Mouse (Mus musculus) cerebellum, adult 9-10 months (tissue): ENCODE measurements around the gene Dynlt1a.
A peak's percentile ranks its signal among the peaks of the same experiment; 100 is the strongest.
"Not testable (repeated sequence)": the region's sequence is repeated elsewhere in the genome, so short reads cannot be mapped to it uniquely, and the experiment has no call there.

Source experiments
- DNase-seq: peaks from one replicate; pipeline ENCODE4 v3.0.0; 2022

Gene Dynlt1a

DNA sequence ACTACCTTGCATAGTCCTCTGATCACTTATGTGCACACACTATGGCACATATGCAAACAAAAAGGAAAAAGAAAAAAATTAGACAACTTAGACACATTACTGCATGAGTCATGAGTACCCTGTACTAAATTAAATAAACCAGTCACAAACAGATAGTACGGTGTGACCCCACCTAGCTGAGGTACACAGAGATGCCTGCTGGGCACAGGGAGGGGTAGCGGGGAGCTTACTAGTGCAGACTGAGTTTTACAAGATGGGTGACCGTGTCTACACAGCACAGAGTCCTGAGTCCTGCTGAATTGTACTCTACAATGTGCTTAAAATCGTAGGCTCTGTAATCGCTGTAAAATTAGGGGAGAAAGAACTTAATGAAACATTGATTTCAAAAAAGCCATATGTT lies 31.1 kb downstream of the Dynlt1a start:
- DNase-seq, result not testable (repeated sequence)

DNA sequence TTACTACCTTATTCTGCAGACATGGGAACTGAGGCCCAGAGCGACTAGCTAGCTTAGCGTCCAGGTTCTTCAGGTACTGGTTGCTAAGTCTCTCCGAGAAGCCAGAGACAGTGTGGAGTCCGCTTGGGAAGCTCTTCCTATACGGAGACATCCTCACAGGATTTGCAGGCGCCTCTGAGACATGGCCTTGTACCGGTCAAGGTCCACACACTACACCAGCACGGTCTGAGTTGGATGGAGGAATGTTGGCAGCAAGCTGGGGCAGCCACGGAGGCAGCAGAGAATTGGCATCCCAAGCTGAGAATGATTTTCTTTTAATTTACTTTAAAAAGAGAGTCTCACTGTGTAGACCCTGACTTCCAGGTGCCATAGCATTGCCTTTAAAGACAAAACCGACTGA lies 34.2 kb downstream of the Dynlt1a start:
- not testable (repeated sequence) for DNase-seq

DNA sequence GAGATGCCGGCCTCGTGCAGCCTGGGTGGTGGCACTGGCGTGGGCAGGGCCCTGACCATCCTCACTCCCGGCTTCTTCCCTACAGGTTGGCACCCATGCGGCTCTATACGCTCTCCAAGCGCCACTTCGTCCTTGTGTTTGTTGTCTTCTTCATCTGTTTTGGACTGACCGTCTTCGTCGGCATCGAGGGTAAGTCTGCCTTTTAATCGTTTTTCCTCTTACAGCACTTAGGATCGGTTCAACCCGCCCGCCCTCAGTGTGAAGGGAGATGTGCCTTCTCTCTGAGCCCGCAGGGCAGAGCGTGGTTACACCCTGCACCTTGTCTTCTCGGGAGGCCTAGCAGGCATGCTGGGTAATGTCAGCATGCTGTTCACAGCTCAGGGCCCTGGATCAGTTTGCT lies 36.8 kb downstream of the Dynlt1a start:
- not testable (repeated sequence) for DNase-seq

DNA sequence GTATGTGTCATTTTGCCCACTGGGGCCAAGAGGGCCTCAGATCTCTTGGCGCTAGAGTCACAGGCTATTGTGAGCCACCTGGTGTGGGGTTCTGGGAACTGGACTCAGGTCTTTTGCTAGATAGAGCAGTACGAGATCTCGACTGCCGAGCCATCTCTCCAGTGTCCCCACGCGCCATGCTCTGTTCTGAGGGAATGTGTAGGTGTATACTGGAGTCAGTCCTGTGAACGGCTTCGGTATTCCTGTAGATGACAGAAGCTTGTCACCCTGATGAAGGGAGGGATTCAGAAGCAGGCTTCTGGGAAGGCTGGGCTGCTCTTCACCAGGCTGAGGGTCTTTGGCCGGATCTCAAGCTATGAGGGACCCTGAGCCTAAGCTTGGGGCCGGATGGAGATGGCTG lies 37.5 kb downstream of the Dynlt1a start:
- not testable (repeated sequence) for DNase-seq

DNA sequence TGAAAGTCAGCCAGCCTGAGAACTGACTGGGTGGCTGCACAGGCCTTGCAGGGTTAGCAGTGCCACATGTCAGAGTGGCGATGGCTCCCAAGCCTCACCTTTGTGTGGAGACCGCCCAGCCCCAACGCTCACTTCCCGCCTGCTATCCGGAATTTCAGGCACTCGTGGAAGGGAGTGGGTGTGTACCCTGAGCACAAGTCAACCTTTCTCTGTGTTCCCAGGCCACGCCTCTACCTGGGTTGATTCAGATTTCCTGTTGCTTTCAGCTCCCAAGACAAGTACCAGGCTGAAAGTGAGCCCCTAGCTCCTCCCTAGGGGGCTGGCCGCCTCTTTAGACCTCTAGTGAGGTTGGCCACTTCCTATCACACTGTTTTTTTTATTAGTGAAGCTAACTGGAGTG lies 38.1 kb downstream of the Dynlt1a start:
- not testable (repeated sequence) for DNase-seq

DNA sequence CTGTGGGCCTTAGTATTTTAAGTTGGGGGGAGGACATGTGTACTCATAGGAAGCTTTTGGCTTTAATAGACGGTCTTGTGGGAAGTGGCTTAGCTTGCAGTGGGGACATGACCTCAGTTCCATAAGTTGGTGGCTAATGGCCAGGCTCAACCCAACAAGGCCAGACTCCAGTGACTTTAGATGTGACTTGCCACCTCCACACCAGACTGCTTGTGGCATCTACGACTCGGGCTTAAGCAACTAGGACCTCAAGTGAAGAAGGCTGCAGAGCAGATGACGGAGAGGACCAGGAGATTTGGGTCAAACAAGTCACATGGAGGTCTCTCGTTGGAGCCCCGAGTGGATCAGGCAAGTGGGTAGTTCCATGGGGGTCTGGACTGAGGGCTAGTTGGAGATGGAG lies 42.6 kb downstream of the Dynlt1a start:
- not testable (repeated sequence) for DNase-seq

DNA sequence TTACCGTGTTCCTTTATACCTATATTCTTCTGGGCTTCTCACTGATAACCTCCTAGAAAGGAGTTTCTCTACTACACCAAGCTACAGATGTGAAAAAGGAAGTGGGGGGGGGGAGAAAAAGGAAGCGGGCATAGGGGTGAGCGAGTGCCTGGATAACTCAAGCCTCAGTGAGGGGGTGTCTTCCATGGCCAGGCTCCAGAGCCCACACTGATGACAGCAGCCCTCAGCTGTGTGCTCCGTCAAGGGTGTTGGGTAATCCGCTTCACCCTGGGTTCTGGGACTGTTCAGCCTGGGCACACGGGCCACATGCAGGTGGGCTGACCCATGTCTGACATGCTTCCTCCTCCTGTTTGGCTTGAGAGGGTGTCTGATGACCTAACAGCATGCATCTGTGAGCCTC lies 45.3 kb downstream of the Dynlt1a start:
- not testable (repeated sequence) for DNase-seq

DNA sequence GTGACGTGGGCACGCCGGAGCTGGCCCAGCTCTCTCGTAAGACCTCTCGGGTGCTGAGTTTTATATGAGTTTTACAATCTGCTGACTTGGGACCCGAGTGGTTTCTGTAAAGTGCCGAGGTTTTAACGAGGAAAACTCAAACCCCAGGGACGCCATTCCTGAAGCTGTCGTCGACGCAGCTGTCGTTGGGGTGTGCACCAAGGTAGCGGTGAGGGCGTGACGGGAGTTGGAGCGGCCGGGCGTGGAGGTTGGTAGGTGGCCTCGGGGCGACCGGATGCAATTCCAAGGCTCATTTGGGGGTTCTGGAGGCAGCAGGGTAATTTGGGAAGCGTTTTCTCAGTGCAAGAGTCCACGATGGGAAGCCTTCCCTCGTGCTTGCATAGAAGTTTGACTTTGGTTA lies 46.5 kb downstream of the Dynlt1a start:
- not testable (repeated sequence) for DNase-seq

DNA sequence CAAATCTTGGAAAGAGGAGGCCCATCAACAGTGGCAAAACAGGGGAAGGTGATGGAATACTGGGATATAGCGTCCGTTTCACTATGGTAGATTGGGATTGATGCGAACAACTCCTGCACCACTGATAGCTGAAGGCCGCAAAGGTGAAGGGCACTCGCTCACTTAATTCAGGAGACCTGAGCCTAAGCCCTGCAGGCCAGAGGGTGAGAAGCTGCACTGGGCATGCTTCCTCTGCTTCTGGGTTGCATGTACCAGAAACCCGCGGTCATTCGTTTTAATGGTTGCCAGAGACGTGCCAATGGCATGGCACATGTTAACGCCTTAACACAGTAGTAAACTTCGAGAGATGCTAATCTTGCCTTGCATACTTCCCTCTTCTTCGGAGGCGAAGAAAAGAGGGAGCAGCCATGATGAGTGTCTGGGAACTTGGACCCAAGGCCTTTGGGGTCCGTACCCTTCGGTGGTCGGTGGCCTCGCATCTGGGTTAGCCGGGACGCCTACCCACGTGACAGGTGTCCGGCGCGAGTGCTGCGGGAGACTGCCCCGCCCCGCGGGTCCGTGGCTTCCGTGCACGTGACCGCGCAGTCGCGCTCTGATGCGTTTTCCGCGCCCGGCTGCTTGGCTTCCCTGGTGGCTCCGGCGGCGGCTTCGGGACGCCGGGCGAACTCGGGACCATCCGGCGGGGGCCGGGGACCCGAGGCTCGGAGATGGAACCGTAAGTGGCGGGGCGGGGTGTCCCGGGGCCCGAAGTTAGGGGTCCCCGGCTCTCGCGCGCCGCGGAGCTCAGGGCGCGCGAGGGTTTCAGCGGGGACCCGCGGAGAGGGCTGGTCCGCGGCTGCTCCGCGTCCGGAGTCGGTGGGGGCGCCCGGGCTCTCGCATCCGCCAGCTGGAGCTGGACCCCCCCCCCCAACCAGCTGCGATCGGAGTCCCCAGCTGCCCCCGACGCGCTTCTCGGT lies 47.1 kb downstream of the Dynlt1a start:
- not testable (repeated sequence) for DNase-seq

DNA sequence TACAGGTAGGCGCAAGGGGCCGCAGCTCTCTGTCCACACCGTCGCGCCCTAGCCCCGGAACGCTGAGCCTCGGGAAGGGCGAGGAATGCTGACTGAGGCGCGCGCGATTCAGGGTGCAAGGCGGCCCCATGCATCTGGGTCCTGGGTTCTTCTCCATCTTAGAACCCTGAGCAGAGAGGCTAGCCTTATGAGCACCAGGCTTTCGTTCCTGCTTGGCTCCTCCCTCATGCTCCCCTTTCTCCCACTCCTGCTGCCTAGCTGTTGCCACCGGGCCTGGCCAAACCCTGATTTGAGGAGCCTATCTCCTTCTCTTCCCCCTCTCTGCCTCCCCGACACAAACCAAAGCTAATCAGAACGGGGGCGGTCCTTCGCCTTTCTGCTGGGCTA lies 60.2 kb downstream of the Dynlt1a start:
- peak; percentile 84 for DNase-seq

DNA sequence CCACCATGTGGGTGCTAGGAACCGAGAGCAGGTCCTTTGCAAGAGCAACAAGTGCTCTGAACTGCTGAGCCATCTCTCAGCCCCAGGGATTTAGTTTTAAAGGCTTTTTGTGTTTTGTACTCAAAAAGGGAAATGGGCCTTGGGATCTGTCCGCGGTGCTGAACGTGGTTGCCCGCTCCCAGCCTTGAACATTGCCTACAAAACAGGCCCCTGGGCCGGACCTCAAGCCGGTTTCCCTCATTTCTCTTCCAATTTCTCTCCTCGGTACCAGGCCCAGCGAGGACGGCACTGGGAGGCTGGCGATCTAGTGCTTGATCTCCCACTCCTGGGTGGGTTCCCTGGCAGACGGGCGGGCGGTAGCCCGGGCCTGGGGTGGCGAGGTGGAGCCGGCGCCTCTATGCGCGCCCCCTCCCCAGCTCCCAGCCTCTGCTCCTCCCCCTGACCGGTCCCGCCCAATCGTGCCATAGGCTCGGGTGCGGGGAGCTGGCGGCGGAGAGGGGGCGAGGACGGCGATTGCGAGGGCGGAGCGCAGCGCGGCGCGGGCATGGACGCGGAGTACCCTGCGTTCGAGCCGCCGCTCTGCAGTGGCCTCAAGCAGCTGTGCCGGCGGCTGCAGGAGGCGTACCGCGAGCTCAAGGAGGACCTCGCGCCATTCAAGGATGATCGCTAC lies 60.8 kb downstream of the Dynlt1a start, which contains the start of gene Tmem181a:
Tmem181a (plus strand) TSS at position 461 of the 670 bp plus-strand sequence.
- not testable (repeated sequence) for DNase-seq
